In the genomic region with DNA sequence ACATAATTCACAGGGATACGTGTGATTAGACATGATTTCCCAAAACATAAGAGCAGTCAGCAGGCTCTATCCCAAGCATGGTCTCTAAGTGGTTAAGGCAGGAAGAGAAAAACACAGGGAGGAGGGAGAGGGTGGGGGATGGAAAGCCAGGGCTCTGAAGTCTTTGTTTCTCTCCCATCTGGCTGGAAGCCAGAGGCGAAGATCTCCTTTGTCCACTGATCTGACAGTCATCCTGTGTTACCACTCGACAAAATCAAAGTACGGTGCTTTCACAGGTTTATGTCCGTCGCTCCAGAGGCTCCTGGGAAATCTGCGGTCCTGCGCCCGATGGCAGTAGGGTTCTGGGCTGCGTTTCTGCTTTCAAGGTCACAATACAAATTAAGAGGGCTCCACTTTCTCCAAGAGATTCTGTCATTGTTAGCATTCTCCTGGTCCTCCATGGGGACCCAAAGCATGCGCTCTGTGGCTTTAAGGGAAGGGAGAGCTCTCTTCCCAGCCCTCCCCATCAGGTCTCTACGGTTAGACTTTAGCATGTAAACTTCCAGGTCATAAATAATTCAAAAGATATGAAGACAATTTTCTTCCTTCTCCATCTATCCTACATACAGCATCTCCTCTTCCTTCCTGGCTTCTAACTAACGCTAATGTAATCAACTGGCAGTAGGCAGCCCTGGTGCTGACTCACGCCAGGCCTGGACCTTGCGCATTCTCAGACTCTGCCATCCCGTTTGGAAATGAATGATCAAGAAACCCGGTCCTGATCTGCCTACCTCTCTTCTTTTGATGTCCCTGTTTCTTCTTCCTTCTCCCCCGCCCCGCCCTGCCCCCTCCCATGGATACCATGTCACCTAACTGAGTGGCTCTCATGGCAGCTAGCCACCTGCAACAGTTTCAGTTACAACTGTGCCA, we compare ENCODE assay signal across 8 mouse cellular contexts.
A peak's percentile ranks its signal among the peaks of the same experiment; 100 is the strongest.
DNase-seq lines count a peak whose midpoint lies in the region; ATAC-seq and TF ChIP-seq lines count a peak whose summit lies in the region.

No protein-coding gene starts in this region.

- ATAC-seq in kidney, embryonic 15.5 days (replicated peaks; ENCODE audit: low FRiP score) = no peak
- ATAC-seq in forebrain, postnatal 0 days = peak; percentile 40; the same call in 1 of the 2 replicates
- peak; percentile 57; the same call in 1 of the 2 replicates for ATAC-seq in intestine, postnatal 0 days
- ATAC-seq in neural tube, embryonic 14.5 days (ENCODE audit: low read depth) = 0 out of 2 replicates have a peak, but pooled peaks have one; percentile 19
- no peak for ATAC-seq in megakaryocyte progenitor cell, adult 5-6 weeks (replicated peaks; ENCODE audit: poor library complexity)

- no peak overlapping the region for H3K27ac ChIP-seq in kidney, embryonic 15.5 days
- H3K27ac ChIP-seq in forebrain, postnatal 0 days (ENCODE audit: low read depth, low read length) = no peak overlapping the region
- H3K27ac ChIP-seq in intestine, postnatal 0 days (ENCODE audit: low read depth, low read length) = no peak overlapping the region
- peak overlapping the region; percentile 29; the same call in 1 of the 2 replicates for H3K27ac ChIP-seq in neural tube, embryonic 14.5 days (ENCODE audit: low read depth, low read length)

- H3K9me3 ChIP-seq in kidney, embryonic 15.5 days (replicated peaks) = no peaks in the 10 kb centered on the region
- H3K9me3 ChIP-seq in forebrain, postnatal 0 days (ENCODE audit: low read length) = no peaks in the 10 kb centered on the region
- H3K9me3 ChIP-seq in intestine, postnatal 0 days (ENCODE audit: control insufficient read depth) = no peaks in the 10 kb centered on the region
- H3K9me3 ChIP-seq in neural tube, embryonic 14.5 days (ENCODE audit: control insufficient read depth, low read length) = no peaks in the 10 kb centered on the region

- H3K36me3 ChIP-seq in kidney, embryonic 15.5 days = no peaks in the 10 kb centered on the region
- no peaks in the 10 kb centered on the region for H3K36me3 ChIP-seq in forebrain, postnatal 0 days (ENCODE audit: insufficient read depth)
- H3K36me3 ChIP-seq in intestine, postnatal 0 days (ENCODE audit: control insufficient read depth, insufficient read depth) = no peaks in the 10 kb centered on the region
- no peaks in the 10 kb centered on the region for H3K36me3 ChIP-seq in neural tube, embryonic 14.5 days (ENCODE audit: control insufficient read depth, insufficient read depth, low read length)

- DNase-seq in kidney, adult 9 months = peak; percentile 27
- peak; percentile 17 to 31 for DNase-seq in cerebellum, adult 18-20 months
- peak; percentile 64 for DNase-seq in forebrain, postnatal 0 days
- DNase-seq in frontal cortex, postnatal 25 days (ENCODE audit: low spot score in 2 of 2) = no peak

- no peak overlapping the region for H3K4me3 ChIP-seq in kidney, embryonic 15.5 days (replicated peaks)
- H3K4me3 ChIP-seq in forebrain, postnatal 0 days (ENCODE audit: low read depth, low read length) = no peak overlapping the region
- H3K4me3 ChIP-seq in intestine, postnatal 0 days (ENCODE audit: low read depth, low read length) = no peak overlapping the region
- no peak overlapping the region for H3K4me3 ChIP-seq in neural tube, embryonic 14.5 days (ENCODE audit: low read depth, low read length)

- TF ChIP-seq CTCF in forebrain, postnatal 0 days (IDR thresholded peaks at IDR 0.05; ENCODE audit: low read depth) = no peak
- no peak for TF ChIP-seq CTCF in intestine, postnatal 0 days (IDR thresholded peaks at IDR 0.05; ENCODE audit: low read depth)

- no peak overlapping the region for H3K9ac ChIP-seq in kidney, embryonic 15.5 days
- no peak overlapping the region for H3K9ac ChIP-seq in forebrain, postnatal 0 days
- no peak overlapping the region for H3K9ac ChIP-seq in intestine, postnatal 0 days (ENCODE audit: low read depth, low read length)
- H3K9ac ChIP-seq in neural tube, embryonic 14.5 days (replicated peaks; ENCODE audit: low read depth, low read length) = no peak overlapping the region

- H3K27me3 ChIP-seq in kidney, embryonic 15.5 days = no peaks in the 10 kb centered on the region
- H3K27me3 ChIP-seq in forebrain, postnatal 0 days (ENCODE audit: insufficient read depth, low read length) = no peaks in the 10 kb centered on the region
- no peaks in the 10 kb centered on the region for H3K27me3 ChIP-seq in intestine, postnatal 0 days (replicated peaks; ENCODE audit: control insufficient read depth, insufficient read depth, low read length)
- H3K27me3 ChIP-seq in neural tube, embryonic 14.5 days (ENCODE audit: control insufficient read depth, insufficient read depth, low read length) = no peaks in the 10 kb centered on the region

- peaks cover 20% of the 10 kb centered on the region for H3K4me1 ChIP-seq in kidney, embryonic 15.5 days
- H3K4me1 ChIP-seq in forebrain, postnatal 0 days (ENCODE audit: insufficient read depth) = peaks cover 34% of the 10 kb centered on the region
- peaks cover 6% of the 10 kb centered on the region; the same call in 1 of the 2 replicates for H3K4me1 ChIP-seq in intestine, postnatal 0 days (replicated peaks; ENCODE audit: control insufficient read depth, insufficient read depth, low read length)
- H3K4me1 ChIP-seq in neural tube, embryonic 14.5 days (ENCODE audit: control insufficient read depth, insufficient read depth, low read length) = peaks cover 16% of the 10 kb centered on the region

- WGBS in kidney, embryonic 15.5 days = 63% methylated on average over 19 of the region's 19 CpGs
- 48% methylated on average over 19 of the region's 19 CpGs for WGBS in forebrain, postnatal 0 days
- 59% methylated on average over 19 of the region's 19 CpGs for WGBS in intestine, postnatal 0 days
- 57% methylated on average over 19 of the region's 19 CpGs for WGBS in neural tube, embryonic 14.5 days

- no peak overlapping the region for H3K4me2 ChIP-seq in kidney, embryonic 15.5 days
- H3K4me2 ChIP-seq in forebrain, postnatal 0 days (ENCODE audit: low read depth) = peak overlapping the region; percentile 11; the same call in 1 of the 2 replicates
- no peak overlapping the region for H3K4me2 ChIP-seq in intestine, postnatal 0 days (replicated peaks; ENCODE audit: low read depth)
- H3K4me2 ChIP-seq in neural tube, embryonic 14.5 days (ENCODE audit: low read depth, low read length) = no peak overlapping the region; the same call in 1 of the 2 replicates

Comparison
In these comparisons a context has a peak if more than half of its experiments do, and no peak if none do; other contexts are left out.
1. DNase-seq: peak in kidney, adult 9 months (single experiment), cerebellum, adult 18-20 months (2 of 2) and forebrain, postnatal 0 days (single experiment); none in frontal cortex, postnatal 25 days (0 of 2).
2. ATAC-seq: peak in forebrain, postnatal 0 days (single experiment), intestine, postnatal 0 days (single experiment) and neural tube, embryonic 14.5 days (single experiment); none in kidney, embryonic 15.5 days (single experiment) and megakaryocyte progenitor cell, adult 5-6 weeks (single experiment).